Mouse (Mus musculus) olfactory bulb, adult 2 months (tissue): ENCODE measurements at regions not wholly inside any gene's neighbourhood (a gene's known extent, or its start where the extent isn't known, plus 50 kb on each side); places are given as distances from the start of the nearest gene placed in this dataset.
A peak's percentile ranks its signal among the peaks of the same experiment; 100 is the strongest.
"Not testable (repeated sequence)": the region's sequence is repeated elsewhere in the genome, so short reads cannot be mapped to it uniquely, and the experiment has no call there.

ENCODE experiments used
- H3K27ac ChIP-seq: fragments of 200-500 bp; 2 replicates; pipeline ENCODE4 v1.5.1; 2012; ENCODE audit warnings: low read depth, low read length; ENCODE audit not compliant: insufficient read depth
- H3K4me1 ChIP-seq: fragments of 200-500 bp; 2 replicates; pipeline ENCODE4 v1.6.1; 2012; ENCODE audit warnings: low read length; ENCODE audit not compliant: control insufficient read depth, insufficient read depth
- H3K4me3 ChIP-seq: fragments of 200-500 bp; 2 replicates; pipeline ENCODE4 v1.5.1; 2012; ENCODE audit warnings: mild to moderate bottlenecking, low read depth, low read length, moderate library complexity; ENCODE audit not compliant: insufficient read depth
- CTCF ChIP-seq: fragments of 200-500 bp; IDR thresholded peaks from 2 replicates; pipeline ENCODE4 v1.5.1; 2012; ENCODE audit warnings: low read depth, mild to moderate bottlenecking, low read length, moderate library complexity; ENCODE audit not compliant: insufficient read depth
- POLR2A ChIP-seq: fragments of 200-500 bp; IDR thresholded peaks from 2 replicates; pipeline ENCODE4 v1.6.1; 2012; ENCODE audit warnings: mild to moderate bottlenecking, low read depth, low read length, moderate library complexity; ENCODE audit not compliant: insufficient read depth
- WGBS: fragments of 180-500 bp; shearing (Covaris S2); methylation state at CpG from one replicate; pipeline ENCODE4 v1.1.7; 2018; 5-methylcytosine and 5-hydroxymethylcytosine counted together

DNA sequence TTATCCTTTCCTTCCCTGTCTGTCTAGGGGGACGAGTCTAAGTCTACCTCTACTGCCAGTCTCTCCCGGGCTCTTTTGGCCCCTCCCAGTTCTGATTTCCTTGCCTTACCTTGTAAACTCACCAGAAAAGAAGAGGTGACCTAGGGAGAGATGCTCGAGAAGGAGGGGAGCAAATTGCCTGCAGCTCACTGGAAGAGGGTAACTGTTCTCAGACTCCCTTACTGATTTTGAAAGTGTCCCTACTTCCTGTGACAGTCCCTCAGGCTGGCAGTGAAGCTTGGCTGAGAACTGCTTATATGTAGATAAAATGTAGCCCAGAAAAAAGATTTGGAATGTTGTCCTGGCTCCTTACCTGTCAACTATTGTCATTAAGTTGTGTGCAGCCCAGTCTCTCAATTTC, 180.6 kb upstream of the Tab2 start:
- Histone ChIP-seq H3K4me1 (peaks cover 5% of the 10 kb centered on the region), H3K27ac (no peak overlapping the region), H3K4me3 (no peak overlapping the region)
- no peak for TF ChIP-seq CTCF
- 83% methylated on average over 3 of the region's 3 CpGs for WGBS

DNA sequence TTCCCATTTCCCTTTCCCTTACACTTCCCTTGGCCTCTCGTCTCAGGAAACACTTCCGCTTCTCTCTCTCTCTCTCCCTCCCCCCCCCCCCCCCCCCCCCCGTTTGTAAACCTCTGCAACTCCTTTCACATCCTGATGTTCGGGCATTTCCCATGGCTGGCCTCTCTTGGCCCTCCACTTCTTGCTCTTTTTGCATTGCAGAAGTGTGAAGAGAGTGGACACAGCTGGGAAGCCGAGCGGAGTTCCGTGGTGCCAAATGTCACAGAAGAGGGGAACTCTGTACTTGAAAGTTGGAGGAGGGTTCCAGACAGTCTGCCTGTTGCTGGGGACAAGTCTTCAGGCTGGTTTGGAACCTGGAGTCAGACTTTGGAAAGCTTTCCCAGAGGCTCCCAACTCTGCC, 179.2 kb upstream of the Tab2 start:
- no peak for TF ChIP-seq CTCF
- TF ChIP-seq POLR2A = no peak
- Histone ChIP-seq H3K4me1 (peaks cover 8% of the 10 kb centered on the region), H3K4me3 (no peak overlapping the region), H3K27ac (no peak overlapping the region)
- 92% methylated on average over 6 of the region's 7 CpGs for WGBS

DNA sequence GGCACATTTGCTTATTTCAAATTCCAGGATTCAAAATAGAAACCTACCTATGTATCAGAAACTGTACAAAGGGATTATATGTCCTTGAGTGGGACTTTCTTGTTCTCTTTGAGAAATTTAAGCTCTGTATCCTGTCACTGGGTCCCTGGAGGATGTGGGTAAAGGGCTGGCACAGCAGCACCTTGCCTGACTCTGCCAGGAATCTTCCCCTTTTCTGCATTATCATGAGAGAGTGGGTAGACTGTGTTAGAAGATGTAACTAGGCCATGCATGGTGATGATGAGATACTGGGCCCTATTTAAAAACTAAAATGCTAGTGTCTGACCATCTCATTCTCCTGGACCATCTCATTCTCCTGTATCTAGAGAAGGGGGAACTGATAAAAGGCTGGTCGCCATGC, 178.4 kb upstream of the Tab2 start:
- Histone ChIP-seq H3K4me3 (no peak overlapping the region), H3K4me1 (peaks cover 8% of the 10 kb centered on the region), H3K27ac (no peak overlapping the region)
- no peak for TF ChIP-seq CTCF
- TF ChIP-seq POLR2A = no peak
- 94% methylated on average over 1 of the region's 1 CpGs for WGBS

DNA sequence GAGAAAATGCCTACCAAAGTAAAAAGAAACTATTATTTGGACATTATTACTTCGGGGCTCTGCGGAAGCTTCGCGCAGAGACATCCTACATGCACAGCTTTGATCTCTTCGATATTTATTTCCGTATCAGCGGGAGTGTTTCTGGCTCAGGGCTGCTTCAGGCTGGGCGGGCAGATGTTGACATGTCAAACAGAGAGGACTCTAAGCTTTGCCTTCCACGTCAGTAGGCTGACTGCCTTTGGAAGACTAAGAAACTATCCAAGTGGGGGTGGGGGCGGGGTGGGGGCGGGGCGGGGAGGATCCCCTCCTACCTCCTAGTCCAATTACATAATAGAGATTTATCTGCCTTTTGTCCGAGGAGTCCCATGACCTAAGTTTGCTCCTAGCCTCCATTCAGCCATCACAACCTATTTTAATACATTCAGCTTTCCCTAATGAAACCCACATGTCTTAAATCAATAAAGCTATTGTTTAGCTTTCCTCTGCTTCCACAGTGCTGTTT, 177.5 kb upstream of the Tab2 start:
- Histone ChIP-seq H3K4me1 (peaks cover 8% of the 10 kb centered on the region), H3K4me3 (no peak overlapping the region), H3K27ac (no peak overlapping the region)
- 14% methylated on average over 13 of the region's 13 CpGs for WGBS
- TF ChIP-seq CTCF (no peak), POLR2A (no peak)

DNA sequence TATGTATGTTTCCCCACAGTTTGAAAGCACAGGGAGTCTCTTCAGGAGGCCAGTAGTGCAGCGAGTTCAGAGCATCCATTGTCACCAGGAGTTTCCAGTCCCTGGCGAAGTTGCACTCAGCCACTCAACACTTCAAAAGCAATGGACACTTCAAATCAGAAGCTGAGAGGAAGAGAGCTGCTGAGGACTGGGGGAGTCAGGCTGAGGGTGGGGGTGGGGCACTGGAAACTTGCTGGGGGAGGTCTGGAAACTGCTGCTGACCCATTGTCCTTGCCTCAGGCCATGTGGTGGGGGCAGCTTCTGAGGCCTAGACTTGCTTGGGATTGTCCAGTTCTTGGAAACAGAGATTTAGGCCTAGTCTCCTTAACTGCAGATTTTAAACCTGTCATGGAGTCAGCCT, 176.8 kb upstream of the Tab2 start:
- Histone ChIP-seq H3K27ac (no peak overlapping the region), H3K4me3 (no peak overlapping the region), H3K4me1 (peaks cover 8% of the 10 kb centered on the region)
- TF ChIP-seq POLR2A = no peak
- TF ChIP-seq CTCF = no peak
- 92% methylated on average over 2 of the region's 2 CpGs for WGBS

DNA sequence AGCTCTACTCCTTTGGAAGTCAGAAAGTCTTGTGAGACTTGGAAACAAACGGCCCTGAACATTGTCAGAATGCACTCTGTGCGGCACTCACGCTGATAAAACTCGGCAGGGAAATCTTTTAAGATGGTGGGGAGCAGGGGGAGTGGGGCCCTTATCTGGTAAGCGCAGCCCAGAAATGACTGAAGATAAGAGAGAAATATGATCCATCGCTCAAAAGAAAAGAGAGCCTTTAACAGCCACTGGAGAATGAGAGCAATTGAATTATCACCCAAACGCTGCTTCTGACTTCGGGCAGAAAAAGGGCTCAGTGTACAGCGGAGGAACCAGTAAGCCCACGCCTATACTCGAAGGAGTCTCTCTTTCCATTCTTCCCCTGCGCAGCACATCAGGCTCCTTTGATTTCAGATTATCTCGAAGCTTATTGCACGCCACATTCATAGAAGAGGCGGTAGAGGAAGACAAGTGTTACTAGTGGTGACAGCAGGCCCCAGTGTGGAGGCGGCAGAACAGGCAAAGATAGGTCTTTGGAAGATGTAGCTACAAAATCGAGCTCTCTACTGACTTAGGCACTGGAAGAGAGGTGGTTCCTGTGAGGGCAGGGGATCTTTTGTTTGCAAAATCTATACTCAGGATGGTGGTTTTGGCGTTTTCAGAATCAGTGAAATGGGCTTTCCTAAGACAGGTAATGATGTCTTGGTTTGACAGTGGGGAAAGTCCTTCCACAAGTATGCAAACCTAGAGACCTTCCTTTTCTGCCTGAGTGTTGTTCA, 174.6 kb upstream of the Tab2 start:
- Histone ChIP-seq H3K4me3 (no peak overlapping the region), H3K4me1 (peaks cover 8% of the 10 kb centered on the region), H3K27ac (peak overlapping the region; percentile 9)
- TF ChIP-seq CTCF (no peak), POLR2A (no peak)
- WGBS = 48% methylated on average over 18 of the region's 18 CpGs

DNA sequence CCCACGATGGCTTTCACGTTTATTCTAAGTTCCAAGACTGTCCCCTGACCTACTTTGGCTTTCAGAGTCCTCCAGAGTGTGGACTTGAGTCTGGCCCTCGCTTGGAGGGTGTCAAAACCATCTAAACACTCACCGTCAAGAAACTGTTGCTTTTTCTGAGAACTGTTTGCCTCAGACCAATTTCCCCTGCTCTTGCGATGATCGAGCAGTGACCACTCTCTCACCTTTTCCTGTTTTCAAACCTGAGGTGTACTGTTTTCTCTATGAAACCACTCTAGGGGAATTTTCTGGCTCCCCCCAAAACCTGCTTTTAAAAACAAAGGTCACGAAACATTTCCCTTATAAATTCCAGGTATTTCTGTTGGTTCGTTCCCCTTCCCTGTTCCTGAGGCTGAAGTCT, 174.0 kb upstream of the Tab2 start:
- Histone ChIP-seq H3K4me1 (peaks cover 8% of the 10 kb centered on the region), H3K27ac (no peak overlapping the region; the same call in 1 of the 2 replicates), H3K4me3 (no peak overlapping the region)
- 72% methylated on average over 8 of the region's 8 CpGs for WGBS
- TF ChIP-seq POLR2A = no peak

DNA sequence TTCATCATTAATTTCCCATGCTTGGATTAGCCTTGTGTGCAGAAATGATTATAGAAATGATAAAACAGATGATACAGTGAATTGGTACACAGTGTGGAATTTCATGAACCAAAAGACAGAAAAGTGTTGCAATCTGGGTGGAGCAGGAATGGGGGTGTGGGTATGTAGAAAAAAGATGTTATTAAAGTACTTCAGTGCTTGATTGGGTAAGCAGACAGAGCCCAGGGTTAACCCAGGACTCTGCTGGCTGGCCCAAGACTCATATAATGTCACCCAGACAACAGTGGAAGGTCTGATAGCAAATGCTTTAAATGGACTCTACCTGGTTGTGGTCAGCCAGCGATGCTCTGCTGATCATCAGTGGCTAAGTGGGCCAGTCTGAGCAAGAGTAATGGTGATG, 168.1 kb upstream of the Tab2 start:
- Histone ChIP-seq H3K4me1 (no peaks in the 10 kb centered on the region), H3K4me3 (no peak overlapping the region), H3K27ac (no peak overlapping the region)
- 95% methylated on average over 1 of the region's 1 CpGs for WGBS
- no peak for TF ChIP-seq POLR2A
- no peak for TF ChIP-seq CTCF

DNA sequence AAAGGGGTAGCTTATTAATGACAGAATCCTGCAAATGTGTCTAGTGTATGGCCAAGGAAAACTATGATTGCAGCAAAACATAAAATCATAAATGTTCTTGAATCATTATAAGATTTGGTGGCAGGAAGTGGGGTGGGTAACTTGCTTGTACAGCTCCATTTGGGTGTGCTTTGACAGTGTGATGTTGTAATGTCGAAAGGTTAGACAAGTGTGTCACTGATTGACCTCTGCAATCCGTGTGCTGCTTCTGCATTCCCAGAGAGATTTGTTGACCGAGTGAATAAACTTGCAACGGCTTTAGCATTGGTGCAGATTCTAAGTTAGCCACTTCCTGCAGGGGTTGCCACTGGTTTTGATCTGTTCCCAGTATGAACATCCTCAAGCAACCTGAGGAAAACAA, 165.9 kb upstream of the Tab2 start:
- TF ChIP-seq CTCF (no peak), POLR2A (no peak)
- no peak overlapping the region for H3K4me3 ChIP-seq
- 88% methylated on average over 4 of the region's 4 CpGs for WGBS
- no peaks in the 10 kb centered on the region for H3K4me1 ChIP-seq
- H3K27ac ChIP-seq = no peak overlapping the region

DNA sequence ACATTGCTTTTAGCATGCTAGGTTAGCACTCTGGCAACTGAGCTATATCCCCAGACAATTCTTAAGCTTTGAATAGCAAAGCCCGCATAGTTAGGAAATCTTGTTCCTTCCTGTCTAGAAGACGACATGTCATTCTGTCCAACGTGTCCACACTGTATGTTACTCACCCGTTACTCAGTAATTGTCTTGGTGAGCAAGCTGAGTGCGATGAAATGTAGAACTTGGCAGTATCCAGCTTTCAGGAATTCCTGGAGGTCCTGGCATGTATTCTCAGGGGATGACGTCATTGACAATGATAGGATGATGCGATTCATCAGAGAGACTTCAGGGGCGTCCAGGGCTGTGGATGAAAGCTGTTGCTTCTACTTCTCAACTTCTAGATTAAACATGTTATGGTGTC, 160.8 kb upstream of the Tab2 start:
- no peak overlapping the region for H3K4me3 ChIP-seq
- WGBS = 70% methylated on average over 8 of the region's 8 CpGs
- H3K27ac ChIP-seq = no peak overlapping the region
- TF ChIP-seq CTCF = no peak
- no peak for TF ChIP-seq POLR2A
- no peaks in the 10 kb centered on the region for H3K4me1 ChIP-seq

DNA sequence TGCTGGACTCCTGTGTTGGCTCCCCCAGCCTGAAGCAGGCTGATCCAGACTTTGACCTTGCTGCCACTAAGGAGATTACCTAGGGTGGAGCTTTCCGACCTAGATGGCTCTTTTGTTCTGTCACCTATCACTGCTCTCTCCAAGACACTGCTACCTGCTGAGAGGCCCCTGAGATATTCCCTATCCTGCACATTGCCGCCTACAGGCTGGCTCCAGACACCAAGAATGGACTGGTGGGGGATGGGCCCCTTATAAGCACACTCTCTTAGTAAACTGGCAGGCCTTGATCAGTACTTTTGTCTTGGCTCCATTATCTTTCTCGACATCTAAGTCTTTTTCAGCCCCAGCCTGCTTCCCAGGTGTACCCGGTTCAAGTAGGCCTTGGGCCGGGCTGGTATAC, 158.9 kb upstream of the Tab2 start:
- H3K27ac ChIP-seq, H3K4me3 ChIP-seq, H3K4me1 ChIP-seq: not testable (repeated sequence)
- 84% methylated on average over 5 of the region's 5 CpGs for WGBS
